Mouse (Mus musculus): ENCODE data around the gene Cnih2. TPM values are rescaled to one million over a fixed set of nuclear protein-coding genes. Genes with fewer than 3 reads are reported as not detected.

Gene Cnih2
- total and polyA plus RNA-seq, 3 experiments, result 0.70 TPM; not detected in 2

DNA sequence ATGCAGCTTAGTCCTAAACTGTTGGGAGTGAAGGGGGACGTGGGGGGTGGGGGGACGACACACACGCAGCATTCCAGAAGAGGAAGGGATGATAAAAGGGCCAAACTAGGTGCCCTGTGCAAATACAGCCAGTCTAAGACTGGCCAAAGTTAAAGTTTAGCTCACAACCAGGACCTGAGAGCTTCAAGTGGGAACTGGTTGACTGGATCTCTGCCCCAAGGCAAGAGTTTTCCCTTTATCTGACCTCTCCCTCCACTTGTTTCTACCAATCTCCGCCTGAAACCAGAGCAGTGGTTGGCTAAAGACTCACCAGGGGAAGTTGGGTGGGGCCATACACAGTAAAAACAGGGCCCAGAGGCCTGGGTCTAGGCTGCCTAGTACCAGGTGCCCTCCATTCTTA, 10.4 kb upstream of the Cnih2 start:
- WGBS, result 51% methylated on average over 4 of the region's 4 CpGs
- Histone ChIP-seq H3K9ac (ENCODE audit: low read depth, low read length) (no peak overlapping the region), H3K36me3 (ENCODE audit: control insufficient read depth, insufficient read depth, low read length) (no peaks in the 10 kb centered on the region)

GRCm38 (mm10) chr19:5108271-5108575, 9.9 kb upstream of the Cnih2 start:
- Histone ChIP-seq H3K9ac (ENCODE audit: low read depth, low read length) (no peak overlapping the region), H3K4me3 (no peak overlapping the region), H3K4me1 (ENCODE audit: control insufficient read depth, insufficient read depth, low read length) (peaks cover 6% of the 10 kb centered on the region), H3K36me3 (ENCODE audit: control insufficient read depth, insufficient read depth, low read length) (no peaks in the 10 kb centered on the region), H3K27me3 (ENCODE audit: control insufficient read depth, insufficient read depth, low read length) (no peaks in the 10 kb centered on the region), H3K79me2 (replicated peaks; ENCODE audit: control insufficient read depth, insufficient read depth, low read length) (no peaks in the 10 kb centered on the region), H3K27ac (no peak overlapping the region)
- intact Hi-C loops (cut with DNase I), result no loop called here
- no peak for TF ChIP-seq POLR2A (IDR thresholded peaks at IDR 0.05; ENCODE audit: insufficient read depth, low read depth, low read length)
- TF ChIP-seq CTCF (IDR thresholded peaks at IDR 0.05), result peak; percentile 60
- 14% methylated on average over 5 of the region's 5 CpGs for WGBS
- no peak for DNase-seq

More for the DNA sequence above, 10.4 kb upstream of the Cnih2 start:
- Histone ChIP-seq H3K27me3 (ENCODE audit: control insufficient read depth, insufficient read depth, low read length) (no peaks in the 10 kb centered on the region), H3K4me3 (no peak overlapping the region), H3K4me1 (ENCODE audit: control insufficient read depth, insufficient read depth, low read length) (peaks cover 6% of the 10 kb centered on the region), H3K27ac (no peak overlapping the region), H3K79me2 (replicated peaks; ENCODE audit: control insufficient read depth, insufficient read depth, low read length) (no peaks in the 10 kb centered on the region)
- intact Hi-C loops (cut with DNase I), result no loop called here
- DNase-seq, result no peak
- TF ChIP-seq CTCF (IDR thresholded peaks at IDR 0.05), result no peak
- TF ChIP-seq EP300 (IDR thresholded peaks at IDR 0.05; ENCODE audit: insufficient read depth, low read depth, low read length), result no peak
- TF ChIP-seq POLR2A (IDR thresholded peaks at IDR 0.05; ENCODE audit: insufficient read depth, low read depth, low read length), result no peak

DNA sequence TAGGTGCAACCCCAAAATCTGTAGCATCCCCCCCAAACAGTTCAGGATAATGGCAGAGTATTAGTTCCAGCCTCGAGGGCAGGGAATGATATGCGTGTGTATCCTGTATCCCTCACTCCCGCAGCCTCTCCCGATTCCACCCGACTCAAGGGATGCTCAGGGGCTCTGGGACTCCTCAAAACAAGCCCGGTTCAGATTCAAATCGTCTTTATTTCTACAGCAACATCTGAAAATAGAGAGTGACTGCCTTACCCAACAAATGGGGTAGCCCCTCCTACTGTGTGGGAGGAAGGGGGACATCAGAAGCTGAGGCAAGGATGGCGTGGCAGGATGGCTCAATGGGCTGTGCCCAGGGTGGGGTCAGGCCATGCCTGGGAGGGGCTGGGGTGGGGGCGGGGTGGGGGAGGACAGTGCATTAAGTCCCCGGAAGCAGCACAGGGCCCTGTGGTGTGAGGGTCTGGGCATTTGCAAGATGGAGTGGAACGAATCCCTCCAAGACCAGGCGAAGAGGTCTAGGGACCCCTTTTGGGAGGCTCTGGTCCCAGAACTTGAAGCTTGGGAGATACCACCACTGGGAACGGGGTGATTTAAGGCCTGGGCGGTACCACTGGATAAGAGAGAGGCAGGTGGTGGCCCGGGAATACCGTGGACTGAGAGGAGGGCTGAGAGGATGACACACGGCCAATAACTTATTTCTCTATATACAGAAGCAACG, 9.4 kb upstream of the Cnih2 start:
- Histone ChIP-seq H3K4me1 (ENCODE audit: control insufficient read depth, insufficient read depth, low read length) (peaks cover 6% of the 10 kb centered on the region), H3K36me3 (ENCODE audit: control insufficient read depth, insufficient read depth, low read length) (no peaks in the 10 kb centered on the region), H3K79me2 (replicated peaks; ENCODE audit: control insufficient read depth, insufficient read depth, low read length) (no peaks in the 10 kb centered on the region), H3K27ac (no peak overlapping the region; the same call in 1 of the 2 replicates), H3K4me3 (no peak overlapping the region), H3K27me3 (ENCODE audit: control insufficient read depth, insufficient read depth, low read length) (no peaks in the 10 kb centered on the region), H3K9ac (ENCODE audit: low read depth, low read length) (no peak overlapping the region)
- TF ChIP-seq CTCF (IDR thresholded peaks at IDR 0.05), result no peak
- intact Hi-C loops (cut with DNase I), result loop anchor here (2.0 kb wide), 1 partner anchor 19 kb away; the partner anchor contains the start of gene Yif1a
- WGBS, result 73% methylated on average over 18 of the region's 18 CpGs
- DNase-seq, result no peak

GRCm38 (mm10) chr19:5106731-5107191, 8.4 kb upstream of the Cnih2 start, which contains the start of gene Rab1b:
Rab1b (minus strand) TSS chr19:5107072.
- Histone ChIP-seq H3K36me3 (ENCODE audit: control insufficient read depth, insufficient read depth, low read length) (no peaks in the 10 kb centered on the region), H3K27ac (peak within 1 kb of the TSS; percentile 100), H3K79me2 (replicated peaks; ENCODE audit: control insufficient read depth, insufficient read depth, low read length) (no peaks in the 10 kb centered on the region), H3K4me3 (peak within 1 kb of the TSS; percentile 89), H3K4me1 (ENCODE audit: control insufficient read depth, insufficient read depth, low read length) (peaks cover 6% of the 10 kb centered on the region), H3K27me3 (ENCODE audit: control insufficient read depth, insufficient read depth, low read length) (no peaks in the 10 kb centered on the region), H3K9ac (ENCODE audit: low read depth, low read length) (peak within 1 kb of the TSS; percentile 87)
- DNase-seq, result peak; percentile 97 to 99
- intact Hi-C loops (cut with DNase I), result loop anchor here (2.0 kb wide), 1 partner anchor 18 kb away; the partner anchor contains the start of gene Yif1a
- TF ChIP-seq EP300 (IDR thresholded peaks at IDR 0.05; ENCODE audit: insufficient read depth, low read depth, low read length), result no peak
- no peak for TF ChIP-seq CTCF (IDR thresholded peaks at IDR 0.05)
- peak; percentile 78 for TF ChIP-seq POLR2A (IDR thresholded peaks at IDR 0.05; ENCODE audit: insufficient read depth, low read depth, low read length)
- WGBS, result under 1% methylated on average over 46 of the region's 46 CpGs

DNA sequence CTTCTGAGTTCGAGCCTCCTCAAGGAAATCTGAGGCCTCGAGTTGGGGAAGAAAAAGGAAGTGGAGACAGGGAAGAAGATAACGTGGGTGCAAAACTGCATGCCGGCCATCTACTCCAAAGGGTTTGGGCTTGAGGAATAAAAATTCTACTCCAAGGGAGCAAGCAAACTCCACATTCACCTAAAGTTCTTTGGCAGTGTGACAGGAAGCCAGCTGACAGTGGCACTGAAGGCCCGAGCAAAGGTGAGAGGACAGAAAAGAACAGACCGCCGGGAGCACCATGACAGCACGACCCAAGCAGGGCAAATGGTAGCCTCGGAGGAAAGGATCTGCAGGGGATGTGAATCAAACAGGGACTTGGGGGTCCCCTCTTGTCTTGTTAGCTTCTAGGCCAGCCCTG, 7.8 kb upstream of the Cnih2 start:
- TF ChIP-seq EP300 (IDR thresholded peaks at IDR 0.05; ENCODE audit: insufficient read depth, low read depth, low read length), result no peak
- TF ChIP-seq POLR2A (IDR thresholded peaks at IDR 0.05; ENCODE audit: insufficient read depth, low read depth, low read length), result no peak
- no peak for TF ChIP-seq CTCF (IDR thresholded peaks at IDR 0.05)
- peak overlapping the region; percentile 100 for H3K27ac ChIP-seq
- H3K27me3 ChIP-seq (ENCODE audit: control insufficient read depth, insufficient read depth, low read length), result no peaks in the 10 kb centered on the region
- H3K4me1 ChIP-seq (ENCODE audit: control insufficient read depth, insufficient read depth, low read length), result peaks cover 6% of the 10 kb centered on the region
- H3K79me2 ChIP-seq (replicated peaks; ENCODE audit: control insufficient read depth, insufficient read depth, low read length), result no peaks in the 10 kb centered on the region
- H3K36me3 ChIP-seq (ENCODE audit: control insufficient read depth, insufficient read depth, low read length), result no peaks in the 10 kb centered on the region
- DNase-seq, result no peak
- H3K4me3 ChIP-seq, result peak overlapping the region; percentile 89
- under 1% methylated on average over 9 of the region's 9 CpGs for WGBS
- intact Hi-C loops (cut with DNase I), result loop anchor here (2.0 kb wide), 1 partner anchor 17 kb away; the partner anchor contains the start of gene Yif1a
- peak overlapping the region; percentile 87 for H3K9ac ChIP-seq (ENCODE audit: low read depth, low read length)

DNA sequence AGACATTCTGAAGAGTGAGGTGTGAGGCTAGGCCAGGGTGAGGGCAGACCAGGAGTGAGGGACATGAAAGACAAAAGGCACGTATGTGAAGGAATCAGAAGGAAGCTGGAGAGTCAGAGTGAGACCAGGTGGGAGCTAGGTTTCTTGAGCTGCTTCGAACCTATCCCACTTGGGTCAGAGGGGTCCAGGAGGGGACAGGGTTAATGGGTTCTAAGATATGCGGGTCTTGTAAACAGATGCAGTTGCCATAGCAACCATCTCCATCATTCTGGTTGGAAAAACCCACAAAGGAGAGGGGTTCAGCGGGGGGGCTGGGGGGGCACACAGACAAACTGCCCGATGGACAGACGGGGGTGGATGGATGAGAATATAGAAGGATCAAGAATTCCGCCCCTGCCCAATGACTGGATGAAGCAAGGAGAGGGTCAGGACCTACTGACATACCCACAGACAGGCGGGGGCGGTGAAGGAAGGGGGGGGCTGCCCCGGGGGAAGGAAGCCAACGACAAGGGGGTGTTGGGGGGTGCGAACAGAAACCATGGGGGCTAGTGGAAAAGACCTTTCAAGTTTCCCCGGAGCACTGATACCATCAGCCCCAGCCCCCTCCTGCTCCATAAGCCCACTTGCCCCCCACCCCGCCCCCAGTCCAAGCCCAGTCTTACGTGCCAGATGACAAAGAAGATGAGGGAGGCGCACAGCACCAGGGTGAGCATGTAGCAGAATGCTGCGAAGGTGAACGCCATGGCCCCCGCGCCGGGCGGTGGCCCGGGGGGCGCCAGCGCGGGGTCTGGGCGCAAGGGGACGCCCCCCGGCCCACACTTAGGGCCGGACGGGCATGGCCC, 579 bp downstream of the Cnih2 start:
- TF ChIP-seq CTCF (IDR thresholded peaks at IDR 0.05) (no peak), POLR2A (IDR thresholded peaks at IDR 0.05; ENCODE audit: insufficient read depth, low read depth, low read length) (no peak), EP300 (IDR thresholded peaks at IDR 0.05; ENCODE audit: insufficient read depth, low read depth, low read length) (no peak)
- no peak for DNase-seq
- Histone ChIP-seq H3K36me3 (ENCODE audit: control insufficient read depth, insufficient read depth, low read length) (no peaks in the 10 kb centered on the region), H3K4me3 (peak overlapping the region; percentile 40), H3K27me3 (ENCODE audit: control insufficient read depth, insufficient read depth, low read length) (no peaks in the 10 kb centered on the region), H3K79me2 (replicated peaks; ENCODE audit: control insufficient read depth, insufficient read depth, low read length) (no peaks in the 10 kb centered on the region), H3K27ac (no peak overlapping the region), H3K4me1 (ENCODE audit: control insufficient read depth, insufficient read depth, low read length) (peaks cover 2% of the 10 kb centered on the region; the same call in 1 of the 2 replicates), H3K9ac (ENCODE audit: low read depth, low read length) (peak overlapping the region; percentile 58)
- WGBS, result 6% methylated on average over 30 of the region's 31 CpGs
- intact Hi-C loops (cut with DNase I), result no loop called here

All from heart, adult 2 months (tissue).